28 mouse cellular contexts compared by ENCODE assay signal in genomic region chr9:31122464-31123030, GRCm38 (mm10). TPM values are rescaled to one million over a fixed set of nuclear protein-coding genes. Genes with fewer than 3 reads are reported as not detected.
A peak's percentile ranks its signal among the peaks of the same experiment; 100 is the strongest.
DNase-seq lines count a peak whose midpoint lies in the region; ATAC-seq and TF ChIP-seq lines count a peak whose summit lies in the region.
"Had no signal": no experiment of that assay in that cellular context is flagged by ENCODE, and none has a peak within 500 bp of the region (broad histone marks: within the 10 kb centered on the region; RNA-seq: fewer than 3 reads in every experiment).

No protein-coding gene starts in this region.

- DNase-seq in adrenal gland, postnatal 14 days = peak; percentile 61
- no peak for DNase-seq in adrenal gland, postnatal 4 days (ENCODE audit: low spot score in 2 of 2)
- peak; percentile 7 for DNase-seq in lung, postnatal 10 days
- DNase-seq in lung, postnatal 36 days = no peak
- no peak for DNase-seq in forebrain, postnatal 0 days
- no peak for DNase-seq in gastrocnemius, adult 8-10 months (ENCODE audit: low spot score in 2 of 2)
- DNase-seq: cerebellum, adult 8-10 months; embryo, embryonic 11 days; gastrocnemius, postnatal 14 days; heart, postnatal 14 days; kidney, adult 18-20 months; kidney, postnatal 36 days; lung, adult 2 months; lung, postnatal 14 days; right cerebral cortex, postnatal 25 days; spleen, adult 18-20 months; thymus, adult 18-20 months; thymus, postnatal 25 days had no signal

- no peak for TF ChIP-seq CTCF in forebrain, postnatal 0 days (IDR thresholded peaks at IDR 0.05; ENCODE audit: low read depth)

- WGBS in forebrain, postnatal 0 days = 40% methylated on average over 13 of the region's 13 CpGs
- 59% methylated on average over 13 of the region's 13 CpGs for WGBS in intestine, embryonic 16.5 days

- no peak overlapping the region for H3K4me3 ChIP-seq in forebrain, postnatal 0 days (ENCODE audit: low read depth, low read length)
- H3K4me3 ChIP-seq in intestine, embryonic 16.5 days (ENCODE audit: low read length) = no peak overlapping the region
- H3K4me3 ChIP-seq: embryonic facial prominence, embryonic 12.5 days; hindbrain, embryonic 10.5 days; hindbrain, embryonic 15.5 days; limb, embryonic 10.5 days; limb, embryonic 15.5 days; midbrain, embryonic 10.5 days had no signal

- H3K4me2 ChIP-seq in forebrain, postnatal 0 days (ENCODE audit: low read depth) = no peak overlapping the region
- no peak overlapping the region for H3K4me2 ChIP-seq in intestine, embryonic 16.5 days (ENCODE audit: low read depth, low read length)
- H3K4me2 ChIP-seq: embryonic facial prominence, embryonic 12.5 days; hindbrain, embryonic 15.5 days; limb, embryonic 15.5 days had no signal

- no peaks in the 10 kb centered on the region for H3K4me1 ChIP-seq in forebrain, postnatal 0 days (ENCODE audit: insufficient read depth)
- peaks cover 31% of the 10 kb centered on the region for H3K4me1 ChIP-seq in intestine, embryonic 16.5 days (ENCODE audit: control insufficient read depth, insufficient read depth, low read length)
- H3K4me1 ChIP-seq: hindbrain, embryonic 15.5 days had no signal

- H3K9me3 ChIP-seq in forebrain, postnatal 0 days (ENCODE audit: low read length) = no peaks in the 10 kb centered on the region
- no peaks in the 10 kb centered on the region for H3K9me3 ChIP-seq in intestine, embryonic 16.5 days (ENCODE audit: control insufficient read depth, low read length)
- H3K9me3 ChIP-seq: embryonic facial prominence, embryonic 12.5 days; hindbrain, embryonic 10.5 days; hindbrain, embryonic 15.5 days; limb, embryonic 10.5 days; limb, embryonic 15.5 days; midbrain, embryonic 10.5 days had no signal

- no peaks in the 10 kb centered on the region for H3K27me3 ChIP-seq in forebrain, postnatal 0 days (ENCODE audit: insufficient read depth, low read length)
- no peaks in the 10 kb centered on the region for H3K27me3 ChIP-seq in intestine, embryonic 16.5 days (replicated peaks; ENCODE audit: control insufficient read depth, insufficient read depth, low read length)
- H3K27me3 ChIP-seq: hindbrain, embryonic 15.5 days; limb, embryonic 15.5 days had no signal

- H3K27ac ChIP-seq in forebrain, postnatal 0 days (ENCODE audit: low read depth, low read length) = no peak overlapping the region
- no peak overlapping the region for H3K27ac ChIP-seq in intestine, embryonic 16.5 days (ENCODE audit: low read length)
- H3K27ac ChIP-seq: embryonic facial prominence, embryonic 12.5 days; hindbrain, embryonic 10.5 days; hindbrain, embryonic 15.5 days; limb, embryonic 10.5 days; limb, embryonic 15.5 days; liver, embryonic 14.5 days; midbrain, embryonic 10.5 days had no signal

- 0 out of 2 replicates have a peak, but pooled peaks have one; percentile 14 for ATAC-seq in forebrain, postnatal 0 days
- no peak for ATAC-seq in intestine, embryonic 16.5 days
- ATAC-seq: inflammation-experienced regulatory T-cells, adult 6 months; Patski had no signal

- H3K9ac ChIP-seq in forebrain, postnatal 0 days = no peak overlapping the region
- no peak overlapping the region for H3K9ac ChIP-seq in intestine, embryonic 16.5 days (ENCODE audit: low read depth, low read length)
- H3K9ac ChIP-seq: embryonic facial prominence, embryonic 12.5 days; hindbrain, embryonic 15.5 days; limb, embryonic 15.5 days; liver, embryonic 14.5 days had no signal

- no peaks in the 10 kb centered on the region for H3K36me3 ChIP-seq in forebrain, postnatal 0 days (ENCODE audit: insufficient read depth)
- H3K36me3 ChIP-seq in intestine, embryonic 16.5 days (ENCODE audit: control insufficient read depth, insufficient read depth, low read length) = no peaks in the 10 kb centered on the region
- H3K36me3 ChIP-seq: embryonic facial prominence, embryonic 12.5 days; hindbrain, embryonic 10.5 days; hindbrain, embryonic 15.5 days; limb, embryonic 10.5 days; limb, embryonic 15.5 days; midbrain, embryonic 10.5 days had no signal

RNA-seq across cellular contexts. Expression of gene St14, which starts 9.1 kb away (rescaled TPM):
- 0.70 and 1.8 TPM in 2 replicates for total RNA-seq in adrenal gland, postnatal 14 days (2021)
- 1 to 10 TPM in 1 of 2 experiments, under 1 TPM in 1; 0.62 to 6.8 TPM for total RNA-seq in adrenal gland, postnatal 4 days (2021)
- total RNA-seq in forebrain, postnatal 0 days (2014; rRNA removed) = 0.38 and 0.81 TPM in 2 replicates
- 0.35 and 0.44 TPM in 2 replicates for polyA plus RNA-seq in forebrain, postnatal 0 days (2015; fragmentation: Nextera tagmentation; extraction: Ambion mirVana)
- not detected for total RNA-seq in gastrocnemius, adult 8-10 months (2022)
- polyA plus RNA-seq in intestine, embryonic 16.5 days (2015; fragmentation: Nextera tagmentation; extraction: Ambion mirVana) = 91.4 and 96.6 TPM in 2 replicates
- polyA plus RNA-seq: Patski had no signal

Comparison
In these comparisons a context has a peak if more than half of its experiments do, and no peak if none do; other contexts are left out.
1. DNase-seq: peak in adrenal gland, postnatal 14 days (single experiment) and lung, postnatal 10 days (single experiment); none in adrenal gland, postnatal 4 days (0 of 2), lung, postnatal 36 days (single experiment), forebrain, postnatal 0 days (single experiment) and gastrocnemius, adult 8-10 months (0 of 2).